Mouse (Mus musculus): ENCODE measurements at regions not wholly inside any gene's neighbourhood (a gene's known extent, or its start where the extent isn't known, plus 50 kb on each side); places are given as distances from the start of the nearest gene placed in this dataset.

DNA sequence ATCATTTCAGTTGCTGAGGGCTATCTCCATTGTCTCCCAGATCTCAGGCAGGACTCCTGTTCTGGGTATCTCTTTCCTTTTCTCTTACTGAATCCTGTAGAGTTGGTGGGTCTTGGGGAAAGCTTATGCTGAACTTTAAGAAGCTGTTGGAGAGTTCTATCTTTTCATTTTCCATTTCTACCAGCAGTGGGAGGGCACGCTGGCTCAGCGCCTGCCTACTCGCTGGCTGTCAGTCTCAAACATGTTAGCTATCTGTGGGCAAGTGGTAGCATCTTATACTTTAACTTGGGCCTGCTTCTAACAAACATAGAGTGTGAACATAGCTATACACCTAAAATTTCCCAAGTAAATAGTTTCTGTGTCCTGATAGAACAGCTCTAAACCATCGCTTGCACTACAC is 125.2 kb upstream of the Pum3 start:
- WGBS: 94% methylated on average over 4 of the region's 4 CpGs
- no peak overlapping the region for H3K9ac ChIP-seq (ENCODE audit: low read length)
- DNase-seq (ENCODE audit: low spot score) (no peak), ATAC-seq (replicated peaks; ENCODE audit: low FRiP score, low TSS enrichment, low read depth) (no peak)
- H3K27ac ChIP-seq (ENCODE audit: low read depth): no peak overlapping the region
- H3K9me3 ChIP-seq (ENCODE audit: control insufficient read depth, low read length): no peaks in the 10 kb centered on the region
- no peaks in the 10 kb centered on the region for H3K36me3 ChIP-seq (ENCODE audit: control insufficient read depth, insufficient read depth, low read length)
- no peaks in the 10 kb centered on the region for H3K4me1 ChIP-seq (replicated peaks; ENCODE audit: control insufficient read depth, insufficient read depth, low read length)
- no peak overlapping the region for H3K4me2 ChIP-seq (ENCODE audit: low read length)
- no peak overlapping the region for H3K4me3 ChIP-seq (ENCODE audit: low read depth, low read length)
- H3K27me3 ChIP-seq (replicated peaks; ENCODE audit: control insufficient read depth, insufficient read depth, low read length): no peaks in the 10 kb centered on the region

GRCm38 (mm10) chr19:27553266-27553665 is 123.6 kb upstream of the Pum3 start:
- 75% methylated on average over 11 of the region's 11 CpGs for WGBS
- Histone ChIP-seq H3K27ac (ENCODE audit: low read depth) (no peak overlapping the region), H3K36me3 (ENCODE audit: control insufficient read depth, insufficient read depth, low read length) (no peaks in the 10 kb centered on the region), H3K9me3 (ENCODE audit: control insufficient read depth, low read length) (no peaks in the 10 kb centered on the region), H3K4me2 (ENCODE audit: low read length) (no peak overlapping the region), H3K4me3 (ENCODE audit: low read depth, low read length) (no peak overlapping the region), H3K27me3 (replicated peaks; ENCODE audit: control insufficient read depth, insufficient read depth, low read length) (no peaks in the 10 kb centered on the region), H3K9ac (ENCODE audit: low read length) (no peak overlapping the region), H3K4me1 (replicated peaks; ENCODE audit: control insufficient read depth, insufficient read depth, low read length) (no peaks in the 10 kb centered on the region)
- no peak for DNase-seq (ENCODE audit: low spot score)
- ATAC-seq (replicated peaks; ENCODE audit: low FRiP score, low TSS enrichment, low read depth): no peak

GRCm38 (mm10) chr19:27537746-27538145 is 108.1 kb upstream of the Pum3 start:
- H3K9ac ChIP-seq (ENCODE audit: low read length): no peak overlapping the region
- no peaks in the 10 kb centered on the region for H3K9me3 ChIP-seq (ENCODE audit: control insufficient read depth, low read length)
- H3K36me3 ChIP-seq (ENCODE audit: control insufficient read depth, insufficient read depth, low read length): no peaks in the 10 kb centered on the region
- 87% methylated on average over 3 of the region's 3 CpGs for WGBS
- H3K4me3 ChIP-seq (ENCODE audit: low read depth, low read length): no peak overlapping the region
- no peak overlapping the region for H3K4me2 ChIP-seq (ENCODE audit: low read length)
- no peaks in the 10 kb centered on the region for H3K27me3 ChIP-seq (replicated peaks; ENCODE audit: control insufficient read depth, insufficient read depth, low read length)
- DNase-seq (ENCODE audit: low spot score) (no peak), ATAC-seq (replicated peaks; ENCODE audit: low FRiP score, low TSS enrichment, low read depth) (no peak)
- no peaks in the 10 kb centered on the region for H3K4me1 ChIP-seq (replicated peaks; ENCODE audit: control insufficient read depth, insufficient read depth, low read length)
- no peak overlapping the region for H3K27ac ChIP-seq (ENCODE audit: low read depth)

DNA sequence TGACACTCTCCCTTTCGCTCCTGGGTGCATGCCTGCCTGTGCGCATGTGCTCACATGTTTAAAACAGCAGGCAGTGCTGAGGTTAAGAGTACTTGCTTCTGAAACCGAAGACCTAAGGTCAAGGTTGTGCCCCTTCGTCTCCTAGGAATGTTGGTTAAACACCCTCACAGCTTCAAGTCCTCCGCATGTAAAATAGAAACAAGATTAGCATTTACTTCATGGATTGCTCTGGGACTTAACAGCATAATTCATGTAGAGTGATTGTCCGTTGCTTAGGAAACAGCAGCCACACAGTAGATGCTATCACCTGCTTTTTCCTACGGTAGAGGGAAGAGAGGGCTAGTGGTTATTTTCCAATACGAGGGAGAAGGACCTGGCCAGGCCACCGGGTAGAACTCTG is 107.4 kb upstream of the Pum3 start:
- 58% methylated on average over 9 of the region's 9 CpGs for WGBS
- no peaks in the 10 kb centered on the region for H3K9me3 ChIP-seq (ENCODE audit: control insufficient read depth, low read length)
- no peak overlapping the region for H3K9ac ChIP-seq (ENCODE audit: low read length)
- H3K27me3 ChIP-seq (replicated peaks; ENCODE audit: control insufficient read depth, insufficient read depth, low read length): no peaks in the 10 kb centered on the region
- no peak overlapping the region for H3K4me2 ChIP-seq (ENCODE audit: low read length)
- H3K36me3 ChIP-seq (ENCODE audit: control insufficient read depth, insufficient read depth, low read length): no peaks in the 10 kb centered on the region
- no peak overlapping the region for H3K4me3 ChIP-seq (ENCODE audit: low read depth, low read length)
- no peaks in the 10 kb centered on the region for H3K4me1 ChIP-seq (replicated peaks; ENCODE audit: control insufficient read depth, insufficient read depth, low read length)
- ATAC-seq (replicated peaks; ENCODE audit: low FRiP score, low TSS enrichment, low read depth): no peak
- no peak for DNase-seq (ENCODE audit: low spot score)
- H3K27ac ChIP-seq (ENCODE audit: low read depth): no peak overlapping the region

DNA sequence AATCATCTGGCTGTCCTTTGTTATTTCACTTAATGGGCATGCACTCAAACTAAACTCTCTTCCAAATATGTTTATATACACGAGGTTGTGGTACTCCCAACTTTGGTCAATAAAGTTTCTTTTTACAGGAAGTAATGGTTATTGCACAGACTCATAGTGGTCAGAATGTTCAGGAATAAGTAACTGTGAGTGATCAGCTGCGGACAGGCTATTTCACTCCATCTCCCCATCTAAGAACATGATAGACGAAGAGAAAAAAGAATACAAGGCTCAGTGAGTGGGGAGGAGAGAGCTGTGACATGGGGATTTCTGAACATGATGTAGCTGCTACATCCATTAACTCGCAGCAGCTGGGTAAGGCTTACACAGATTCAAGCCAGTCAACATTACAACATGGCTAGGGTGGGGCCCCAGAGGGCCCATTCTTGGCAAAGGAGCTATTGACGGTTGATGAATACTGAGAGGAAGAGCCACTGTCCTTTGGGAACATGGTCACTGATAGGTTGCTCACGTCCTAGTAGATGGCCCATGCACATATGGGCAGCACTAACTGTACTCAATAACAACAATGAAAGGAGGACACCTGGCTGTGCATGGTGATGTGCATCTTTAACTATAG is 98.4 kb upstream of the Pum3 start:
- Histone ChIP-seq H3K4me2 (ENCODE audit: low read length) (no peak overlapping the region), H3K9me3 (ENCODE audit: control insufficient read depth, low read length) (no peaks in the 10 kb centered on the region), H3K36me3 (ENCODE audit: control insufficient read depth, insufficient read depth, low read length) (no peaks in the 10 kb centered on the region), H3K27me3 (replicated peaks; ENCODE audit: control insufficient read depth, insufficient read depth, low read length) (no peaks in the 10 kb centered on the region), H3K4me1 (replicated peaks; ENCODE audit: control insufficient read depth, insufficient read depth, low read length) (no peaks in the 10 kb centered on the region), H3K9ac (ENCODE audit: low read length) (no peak overlapping the region), H3K4me3 (ENCODE audit: low read depth, low read length) (no peak overlapping the region), H3K27ac (ENCODE audit: low read depth) (no peak overlapping the region)
- 82% methylated on average over 6 of the region's 6 CpGs for WGBS
- no peak for ATAC-seq (replicated peaks; ENCODE audit: low FRiP score, low TSS enrichment, low read depth)
- DNase-seq (ENCODE audit: low spot score): no peak

GRCm38 (mm10) chr19:27519326-27520061 is 89.9 kb upstream of the Pum3 start:
- Histone ChIP-seq H3K9ac (ENCODE audit: low read length) (no peak overlapping the region), H3K4me3 (ENCODE audit: low read depth, low read length) (no peak overlapping the region), H3K27me3 (replicated peaks; ENCODE audit: control insufficient read depth, insufficient read depth, low read length) (no peaks in the 10 kb centered on the region), H3K4me1 (replicated peaks; ENCODE audit: control insufficient read depth, insufficient read depth, low read length) (no peaks in the 10 kb centered on the region), H3K4me2 (ENCODE audit: low read length) (no peak overlapping the region), H3K27ac (ENCODE audit: low read depth) (no peak overlapping the region), H3K36me3 (ENCODE audit: control insufficient read depth, insufficient read depth, low read length) (no peaks in the 10 kb centered on the region), H3K9me3 (ENCODE audit: control insufficient read depth, low read length) (no peaks in the 10 kb centered on the region)
- WGBS: 81% methylated on average over 5 of the region's 5 CpGs
- DNase-seq (ENCODE audit: low spot score) (no peak), ATAC-seq (replicated peaks; ENCODE audit: low FRiP score, low TSS enrichment, low read depth) (no peak)

GRCm38 (mm10) chr19:27514267-27514666 is 84.6 kb upstream of the Pum3 start:
- H3K4me2 ChIP-seq (ENCODE audit: low read length): no peak overlapping the region
- H3K27ac ChIP-seq (ENCODE audit: low read depth): no peak overlapping the region
- WGBS: 86% methylated on average over 3 of the region's 3 CpGs
- H3K9ac ChIP-seq (ENCODE audit: low read length): no peak overlapping the region
- H3K4me1 ChIP-seq (replicated peaks; ENCODE audit: control insufficient read depth, insufficient read depth, low read length): no peaks in the 10 kb centered on the region; the same call in 1 of the 2 replicates
- ATAC-seq (replicated peaks; ENCODE audit: low FRiP score, low TSS enrichment, low read depth) (no peak), DNase-seq (ENCODE audit: low spot score) (no peak)
- no peaks in the 10 kb centered on the region for H3K36me3 ChIP-seq (ENCODE audit: control insufficient read depth, insufficient read depth, low read length)
- H3K9me3 ChIP-seq (ENCODE audit: control insufficient read depth, low read length): no peaks in the 10 kb centered on the region
- no peaks in the 10 kb centered on the region for H3K27me3 ChIP-seq (replicated peaks; ENCODE audit: control insufficient read depth, insufficient read depth, low read length)
- H3K4me3 ChIP-seq (ENCODE audit: low read depth, low read length): no peak overlapping the region

DNA sequence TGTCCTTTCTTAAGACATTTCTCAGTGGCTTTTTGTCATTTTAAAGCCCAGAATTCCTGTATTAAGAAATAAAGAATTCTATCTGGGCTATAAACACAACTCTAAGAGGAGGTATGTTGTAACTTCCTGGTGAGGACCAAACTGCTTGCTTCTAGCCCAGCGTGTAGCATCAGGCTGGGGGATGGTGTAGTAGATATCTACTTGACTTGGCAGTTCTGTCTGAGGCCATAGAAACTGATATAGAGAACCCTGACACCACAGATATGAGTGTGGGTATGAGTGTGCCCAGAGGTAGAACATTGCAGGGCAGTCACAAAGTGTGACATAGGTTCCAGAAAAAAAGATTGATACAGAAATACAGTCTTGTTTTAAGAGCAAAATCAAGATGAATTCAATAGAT is 83.9 kb upstream of the Pum3 start:
- no peaks in the 10 kb centered on the region for H3K36me3 ChIP-seq (ENCODE audit: control insufficient read depth, insufficient read depth, low read length)
- H3K4me1 ChIP-seq (replicated peaks; ENCODE audit: control insufficient read depth, insufficient read depth, low read length): no peaks in the 10 kb centered on the region; the same call in 1 of the 2 replicates
- no peak for ATAC-seq (replicated peaks; ENCODE audit: low FRiP score, low TSS enrichment, low read depth)
- H3K9me3 ChIP-seq (ENCODE audit: control insufficient read depth, low read length): no peaks in the 10 kb centered on the region
- no peak overlapping the region for H3K4me2 ChIP-seq (ENCODE audit: low read length)
- H3K27ac ChIP-seq (ENCODE audit: low read depth): no peak overlapping the region
- no peak for DNase-seq (ENCODE audit: low spot score)
- WGBS: 77% methylated on average over 1 of the region's 1 CpGs
- H3K4me3 ChIP-seq (ENCODE audit: low read depth, low read length): no peak overlapping the region
- H3K27me3 ChIP-seq (replicated peaks; ENCODE audit: control insufficient read depth, insufficient read depth, low read length): no peaks in the 10 kb centered on the region
- H3K9ac ChIP-seq (ENCODE audit: low read length): no peak overlapping the region

DNA sequence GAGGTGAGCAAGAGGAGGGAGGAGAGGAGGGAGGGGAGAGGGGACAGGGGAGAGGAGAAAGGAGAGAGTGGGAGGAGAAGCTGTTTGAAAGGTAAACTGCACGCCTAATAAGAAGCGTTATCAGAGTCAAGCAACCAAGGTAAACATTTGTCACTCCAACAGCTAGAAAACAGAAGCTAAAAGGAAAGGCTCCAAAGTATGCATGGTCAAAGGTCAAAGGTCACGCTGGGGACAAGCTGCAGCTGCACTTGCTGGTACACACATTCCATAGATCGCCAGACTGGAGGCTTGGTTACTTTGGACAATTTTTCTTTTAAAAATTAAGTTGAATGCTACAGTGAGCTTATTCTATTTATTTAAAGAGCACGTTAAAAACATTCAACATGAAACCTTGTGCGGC is 81.7 kb upstream of the Pum3 start:
- Histone ChIP-seq H3K27me3 (replicated peaks; ENCODE audit: control insufficient read depth, insufficient read depth, low read length) (no peaks in the 10 kb centered on the region), H3K4me3 (ENCODE audit: low read depth, low read length) (no peak overlapping the region), H3K9me3 (ENCODE audit: control insufficient read depth, low read length) (no peaks in the 10 kb centered on the region), H3K4me1 (replicated peaks; ENCODE audit: control insufficient read depth, insufficient read depth, low read length) (no peaks in the 10 kb centered on the region; the same call in 1 of the 2 replicates), H3K9ac (ENCODE audit: low read length) (no peak overlapping the region), H3K27ac (ENCODE audit: low read depth) (no peak overlapping the region), H3K36me3 (ENCODE audit: control insufficient read depth, insufficient read depth, low read length) (no peaks in the 10 kb centered on the region), H3K4me2 (ENCODE audit: low read length) (no peak overlapping the region)
- 18% methylated on average over 6 of the region's 6 CpGs for WGBS
- ATAC-seq (replicated peaks; ENCODE audit: low FRiP score, low TSS enrichment, low read depth) (no peak), DNase-seq (ENCODE audit: low spot score) (no peak)
